Mouse (Mus musculus): ENCODE data around the gene 5730409E04Rik. TPM values are rescaled to one million over a fixed set of nuclear protein-coding genes. Genes with fewer than 3 reads are reported as not detected.

The 5730409E04Rik gene
- polyA plus RNA-seq (2015; fragmentation: Nextera tagmentation; extraction: Ambion mirVana) = 1.8 and 1.9 TPM in 2 replicates

DNA sequence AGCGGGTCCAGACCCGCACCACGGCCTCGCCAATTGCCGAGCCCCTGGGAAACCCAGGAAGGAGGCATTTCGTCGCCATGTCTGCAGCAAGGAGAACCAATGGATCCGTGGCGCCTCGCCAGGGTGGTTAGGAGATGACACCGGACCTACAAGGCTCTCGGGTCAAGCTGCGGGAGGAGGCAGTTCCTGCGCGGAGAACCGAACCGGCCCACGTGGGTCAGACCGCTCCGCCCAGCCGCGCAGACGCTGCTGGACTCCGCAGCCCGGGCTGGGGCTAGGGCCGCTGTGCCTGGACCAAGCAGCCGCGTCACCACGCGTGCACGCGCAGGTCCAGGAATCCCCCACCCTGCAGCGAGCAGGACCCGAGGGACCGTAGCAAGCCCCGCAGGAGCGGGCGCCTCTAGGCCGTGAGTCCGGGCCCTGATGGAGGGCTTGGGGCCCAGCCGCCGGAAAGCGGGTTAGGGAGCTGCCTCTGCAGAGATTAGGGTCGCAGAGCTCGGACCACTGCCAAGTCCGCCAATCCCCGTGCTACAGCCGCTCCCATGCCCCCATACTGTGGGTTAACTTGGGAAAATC, at the start of gene 5730409E04Rik:
Gene 5730409E04Rik (plus strand): TSS at position 213 of the 576 bp plus-strand sequence.
- H3K4me1 ChIP-seq (replicated peaks; ENCODE audit: control insufficient read depth, insufficient read depth, low read length) = 0 out of 2 replicates have a peak, but pooled peaks cover 2% of the 10 kb centered on the region
- H3K4me2 ChIP-seq (ENCODE audit: low read depth, low read length) = peak within 1 kb of the TSS; percentile 94
- H3K4me3 ChIP-seq (ENCODE audit: low read length) = peak within 1 kb of the TSS; percentile 73
- WGBS = 1% methylated on average over 48 of the region's 48 CpGs
- H3K27me3 ChIP-seq (ENCODE audit: control insufficient read depth, insufficient read depth, low read depth, low read length) = no peaks in the 10 kb centered on the region
- no peaks in the 10 kb centered on the region for H3K9me3 ChIP-seq (ENCODE audit: control insufficient read depth, low read length)
- ATAC-seq (ENCODE audit: low read depth) = peak; percentile 92
- peak within 1 kb of the TSS; percentile 91 for H3K9ac ChIP-seq (ENCODE audit: low read length)
- H3K36me3 ChIP-seq (ENCODE audit: control insufficient read depth, insufficient read depth, low read length) = no peaks in the 10 kb centered on the region
- H3K27ac ChIP-seq (ENCODE audit: low read length) = peak within 1 kb of the TSS; percentile 70; the same call in 1 of the 2 replicates

DNA sequence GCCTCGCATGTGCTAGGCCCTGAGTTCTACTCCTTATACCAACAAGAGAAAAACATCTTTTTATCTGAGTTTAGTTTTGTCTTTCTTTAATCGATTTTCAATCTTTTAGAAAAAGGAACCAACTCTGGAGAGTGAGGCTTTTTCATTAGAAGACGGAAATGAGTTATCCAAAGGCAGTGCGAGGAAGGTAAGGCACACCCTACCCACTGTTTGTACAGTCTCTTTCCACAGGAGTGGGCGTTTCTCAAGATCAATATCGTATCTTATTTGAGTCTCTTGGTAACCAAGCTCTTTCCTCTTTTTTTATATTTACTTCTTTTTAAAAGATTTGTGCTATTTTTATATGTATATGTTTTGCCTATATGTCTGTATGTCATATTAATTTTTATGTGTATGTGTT, 45.8 kb upstream of the 5730409E04Rik start:
- H3K27me3 ChIP-seq (ENCODE audit: control insufficient read depth, insufficient read depth, low read depth, low read length) = no peaks in the 10 kb centered on the region
- H3K4me1 ChIP-seq (replicated peaks; ENCODE audit: control insufficient read depth, insufficient read depth, low read length) = no peaks in the 10 kb centered on the region
- H3K36me3 ChIP-seq (ENCODE audit: control insufficient read depth, insufficient read depth, low read length) = peaks cover 31% of the 10 kb centered on the region
- no peak overlapping the region for H3K27ac ChIP-seq (ENCODE audit: low read length)
- no peaks in the 10 kb centered on the region for H3K9me3 ChIP-seq (ENCODE audit: control insufficient read depth, low read length)
- no peak for ATAC-seq (ENCODE audit: low read depth)
- H3K9ac ChIP-seq (ENCODE audit: low read length) = no peak overlapping the region
- no peak overlapping the region for H3K4me3 ChIP-seq (ENCODE audit: low read length)
- WGBS = 90% methylated on average over 6 of the region's 6 CpGs
- no peak overlapping the region for H3K4me2 ChIP-seq (ENCODE audit: low read depth, low read length)

DNA sequence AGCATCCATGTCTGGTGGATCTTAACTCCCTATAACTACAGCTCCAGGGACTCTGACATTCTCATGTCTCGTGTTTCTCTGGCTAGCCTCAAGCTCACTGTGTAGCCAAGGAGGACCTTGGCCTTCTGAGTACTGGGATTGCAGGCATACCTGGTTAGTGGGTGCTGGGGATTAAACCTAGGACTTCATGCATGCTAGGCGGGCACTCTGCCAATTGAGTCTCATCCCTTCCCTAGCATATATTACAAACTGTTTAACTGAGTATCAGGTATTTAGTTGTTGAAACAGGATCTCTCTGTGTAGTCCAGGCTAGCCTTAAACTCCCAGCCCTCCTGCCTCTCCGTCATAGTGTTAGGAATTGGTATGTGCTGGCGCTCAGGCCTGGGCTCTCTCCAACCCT, 42.4 kb upstream of the 5730409E04Rik start:
- WGBS = 90% methylated on average over 4 of the region's 4 CpGs
- H3K4me3 ChIP-seq (ENCODE audit: low read length) = no peak overlapping the region
- no peak for ATAC-seq (ENCODE audit: low read depth)

DNA sequence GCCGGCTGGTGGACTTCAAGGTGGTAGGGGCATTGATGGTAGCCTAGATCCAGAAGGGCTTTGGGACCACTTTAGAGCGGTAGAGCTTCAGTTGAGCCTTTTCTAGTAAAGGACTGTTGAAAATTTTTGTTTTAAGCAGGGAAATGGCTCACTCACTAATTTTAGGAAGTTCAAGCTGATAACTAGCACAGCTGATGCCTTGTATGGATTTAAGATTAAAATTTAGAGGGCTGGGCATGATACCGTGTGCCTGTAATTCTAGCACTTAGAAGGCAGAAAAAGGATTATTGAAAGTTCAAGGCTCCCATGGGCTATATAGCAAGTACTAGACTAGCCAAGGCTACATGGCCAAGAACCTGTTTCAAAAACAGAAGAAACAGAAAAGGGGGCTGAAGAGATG, 39.8 kb upstream of the 5730409E04Rik start:
- Histone ChIP-seq H3K27me3 (ENCODE audit: control insufficient read depth, insufficient read depth, low read depth, low read length) (no peaks in the 10 kb centered on the region), H3K4me2 (ENCODE audit: low read depth, low read length) (no peak overlapping the region), H3K9me3 (ENCODE audit: control insufficient read depth, low read length) (no peaks in the 10 kb centered on the region), H3K27ac (ENCODE audit: low read length) (no peak overlapping the region), H3K36me3 (ENCODE audit: control insufficient read depth, insufficient read depth, low read length) (peaks cover 45% of the 10 kb centered on the region), H3K4me1 (replicated peaks; ENCODE audit: control insufficient read depth, insufficient read depth, low read length) (no peaks in the 10 kb centered on the region), H3K4me3 (ENCODE audit: low read length) (no peak overlapping the region), H3K9ac (ENCODE audit: low read length) (no peak overlapping the region)
- no peak for ATAC-seq (ENCODE audit: low read depth)
- WGBS = 96% methylated on average over 3 of the region's 3 CpGs

More for the DNA sequence above, 42.4 kb upstream of the 5730409E04Rik start:
- H3K4me1 ChIP-seq (replicated peaks; ENCODE audit: control insufficient read depth, insufficient read depth, low read length) = no peaks in the 10 kb centered on the region
- no peak overlapping the region for H3K9ac ChIP-seq (ENCODE audit: low read length)
- no peaks in the 10 kb centered on the region for H3K9me3 ChIP-seq (ENCODE audit: control insufficient read depth, low read length)
- no peak overlapping the region for H3K4me2 ChIP-seq (ENCODE audit: low read depth, low read length)
- H3K27ac ChIP-seq (ENCODE audit: low read length) = no peak overlapping the region
- peaks cover 29% of the 10 kb centered on the region for H3K36me3 ChIP-seq (ENCODE audit: control insufficient read depth, insufficient read depth, low read length)
- no peaks in the 10 kb centered on the region for H3K27me3 ChIP-seq (ENCODE audit: control insufficient read depth, insufficient read depth, low read depth, low read length)

DNA sequence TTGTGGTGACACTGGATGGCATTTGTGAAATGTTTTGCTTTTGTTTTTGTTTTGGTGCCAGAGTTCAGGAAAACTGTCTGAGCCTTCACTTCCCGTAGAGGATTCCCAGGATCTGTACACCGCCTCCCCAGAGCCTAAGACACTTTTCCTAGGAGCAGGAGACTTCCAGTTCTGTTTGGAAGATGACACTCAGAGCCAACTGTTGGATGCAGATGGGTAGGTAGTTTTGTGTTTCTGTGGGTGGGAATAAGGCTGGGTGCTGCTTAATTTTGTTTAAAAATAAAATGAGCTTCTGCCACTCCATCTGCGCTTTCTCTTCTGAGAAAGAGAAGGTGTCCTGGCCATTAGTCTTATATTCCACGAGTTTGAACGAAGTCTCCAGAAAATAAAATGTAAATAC, 33.3 kb upstream of the 5730409E04Rik start:
- H3K36me3 ChIP-seq (ENCODE audit: control insufficient read depth, insufficient read depth, low read length) = peaks cover 62% of the 10 kb centered on the region
- no peaks in the 10 kb centered on the region for H3K9me3 ChIP-seq (ENCODE audit: control insufficient read depth, low read length)
- no peak for ATAC-seq (ENCODE audit: low read depth)
- no peaks in the 10 kb centered on the region for H3K27me3 ChIP-seq (ENCODE audit: control insufficient read depth, insufficient read depth, low read depth, low read length)
- WGBS = 88% methylated on average over 5 of the region's 5 CpGs
- no peak overlapping the region for H3K4me2 ChIP-seq (ENCODE audit: low read depth, low read length)
- no peak overlapping the region for H3K27ac ChIP-seq (ENCODE audit: low read length)
- H3K4me3 ChIP-seq (ENCODE audit: low read length) = no peak overlapping the region
- no peak overlapping the region for H3K9ac ChIP-seq (ENCODE audit: low read length)
- no peaks in the 10 kb centered on the region for H3K4me1 ChIP-seq (replicated peaks; ENCODE audit: control insufficient read depth, insufficient read depth, low read length)

DNA sequence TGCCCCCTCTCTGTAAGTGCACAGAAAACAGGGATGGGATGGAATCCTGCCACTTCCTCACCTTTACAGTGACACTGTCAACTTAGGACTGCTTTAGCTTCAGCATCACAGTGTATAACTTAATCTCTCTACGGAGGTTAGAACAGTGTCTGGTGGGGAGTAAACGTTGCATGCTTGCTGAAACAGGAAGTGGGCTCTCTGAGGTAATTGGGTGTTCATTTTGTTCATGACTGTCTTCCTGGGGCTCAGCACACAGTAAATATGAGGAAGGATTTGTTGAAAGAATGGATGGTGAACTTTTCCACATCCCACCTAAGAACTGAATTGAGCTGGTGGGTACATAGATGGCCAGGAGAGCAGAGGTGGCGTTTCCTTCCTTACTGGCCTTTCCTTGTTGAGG, 31.7 kb upstream of the 5730409E04Rik start:
- 85% methylated on average over 3 of the region's 3 CpGs for WGBS
- no peak overlapping the region for H3K4me2 ChIP-seq (ENCODE audit: low read depth, low read length)
- H3K27ac ChIP-seq (ENCODE audit: low read length) = no peak overlapping the region
- H3K4me1 ChIP-seq (replicated peaks; ENCODE audit: control insufficient read depth, insufficient read depth, low read length) = no peaks in the 10 kb centered on the region
- peaks cover 56% of the 10 kb centered on the region for H3K36me3 ChIP-seq (ENCODE audit: control insufficient read depth, insufficient read depth, low read length)
- H3K4me3 ChIP-seq (ENCODE audit: low read length) = no peak overlapping the region
- no peak overlapping the region for H3K9ac ChIP-seq (ENCODE audit: low read length)
- no peaks in the 10 kb centered on the region for H3K27me3 ChIP-seq (ENCODE audit: control insufficient read depth, insufficient read depth, low read depth, low read length)
- no peak for ATAC-seq (ENCODE audit: low read depth)
- no peaks in the 10 kb centered on the region for H3K9me3 ChIP-seq (ENCODE audit: control insufficient read depth, low read length)

DNA sequence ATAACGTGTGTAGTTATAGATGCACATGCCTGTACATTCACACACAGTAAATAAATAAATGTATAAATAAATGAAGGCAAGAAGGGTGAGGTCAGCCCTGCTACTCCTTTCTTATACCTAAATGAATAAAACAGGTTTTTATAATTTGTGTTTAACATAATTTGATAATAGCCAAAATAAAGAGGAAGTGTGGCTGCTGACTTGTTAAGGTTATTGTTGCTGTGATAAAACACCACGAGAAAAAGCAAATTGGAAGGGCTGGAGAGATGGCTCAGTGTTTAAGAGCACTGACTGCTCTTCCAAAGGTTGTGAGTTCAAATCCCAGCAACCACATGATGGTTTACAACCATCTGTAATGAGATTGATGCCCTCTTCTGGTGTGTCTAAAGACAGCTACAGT, 30.5 kb upstream of the 5730409E04Rik start:
- Histone ChIP-seq H3K4me2 (ENCODE audit: low read depth, low read length) (no peak overlapping the region), H3K4me1 (replicated peaks; ENCODE audit: control insufficient read depth, insufficient read depth, low read length) (no peaks in the 10 kb centered on the region), H3K4me3 (ENCODE audit: low read length) (no peak overlapping the region), H3K36me3 (ENCODE audit: control insufficient read depth, insufficient read depth, low read length) (peaks cover 52% of the 10 kb centered on the region), H3K27me3 (ENCODE audit: control insufficient read depth, insufficient read depth, low read depth, low read length) (no peaks in the 10 kb centered on the region), H3K9me3 (ENCODE audit: control insufficient read depth, low read length) (no peaks in the 10 kb centered on the region), H3K9ac (ENCODE audit: low read length) (no peak overlapping the region), H3K27ac (ENCODE audit: low read length) (no peak overlapping the region)
- WGBS = 74% methylated on average over 2 of the region's 2 CpGs
- ATAC-seq (ENCODE audit: low read depth) = no peak

DNA sequence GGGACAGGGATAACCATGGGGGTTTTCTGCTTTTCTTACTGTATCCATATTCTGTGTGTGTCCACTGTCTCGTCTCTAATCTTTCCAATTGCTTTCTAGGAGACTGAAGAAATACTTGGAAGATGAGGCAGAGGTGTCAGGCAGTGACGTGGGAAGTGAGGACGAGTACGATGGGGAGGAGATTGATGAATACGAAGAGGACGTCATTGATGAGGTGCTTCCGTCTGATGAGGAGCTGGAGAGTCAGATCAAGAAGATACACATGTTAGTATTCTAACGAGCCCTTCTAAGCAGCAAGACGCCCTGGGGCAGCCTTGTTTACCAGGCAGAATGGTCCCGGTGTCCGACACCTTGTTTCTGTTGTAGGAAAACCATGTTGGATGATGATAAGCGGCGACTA, 23.9 kb upstream of the 5730409E04Rik start:
- ATAC-seq (ENCODE audit: low read depth) = no peak
- Histone ChIP-seq H3K27ac (ENCODE audit: low read length) (no peak overlapping the region), H3K36me3 (ENCODE audit: control insufficient read depth, insufficient read depth, low read length) (peaks cover 51% of the 10 kb centered on the region), H3K9ac (ENCODE audit: low read length) (no peak overlapping the region), H3K27me3 (ENCODE audit: control insufficient read depth, insufficient read depth, low read depth, low read length) (no peaks in the 10 kb centered on the region), H3K9me3 (ENCODE audit: control insufficient read depth, low read length) (no peaks in the 10 kb centered on the region; the same call in 1 of the 2 replicates), H3K4me1 (replicated peaks; ENCODE audit: control insufficient read depth, insufficient read depth, low read length) (no peaks in the 10 kb centered on the region), H3K4me3 (ENCODE audit: low read length) (no peak overlapping the region), H3K4me2 (ENCODE audit: low read depth, low read length) (no peak overlapping the region)
- 92% methylated on average over 13 of the region's 13 CpGs for WGBS

DNA sequence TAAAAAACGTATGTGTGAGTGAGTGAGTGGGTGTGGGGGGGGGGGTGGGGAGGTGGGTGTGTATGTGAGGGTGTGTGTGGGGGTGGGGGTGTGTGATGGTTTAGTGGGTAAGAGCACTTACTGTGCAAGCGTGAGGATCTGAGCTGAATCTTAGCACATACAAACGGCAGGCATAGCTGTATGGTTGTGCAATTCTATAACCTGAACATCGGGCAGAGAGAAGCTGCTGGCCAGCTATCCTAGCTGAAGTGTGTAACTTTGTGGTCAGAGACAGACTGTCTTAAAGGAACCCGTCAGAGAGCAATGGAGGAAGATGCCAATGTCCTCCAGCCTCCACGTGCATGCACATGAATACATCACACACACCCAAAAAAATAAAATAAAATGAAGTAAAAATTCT, 17.6 kb upstream of the 5730409E04Rik start:
- no peak overlapping the region for H3K9ac ChIP-seq (ENCODE audit: low read length)
- H3K4me3 ChIP-seq (ENCODE audit: low read length) = no peak overlapping the region
- peaks cover 38% of the 10 kb centered on the region for H3K36me3 ChIP-seq (ENCODE audit: control insufficient read depth, insufficient read depth, low read length)
- no peak for ATAC-seq (ENCODE audit: low read depth)
- H3K27me3 ChIP-seq (ENCODE audit: control insufficient read depth, insufficient read depth, low read depth, low read length) = no peaks in the 10 kb centered on the region
- 80% methylated on average over 6 of the region's 6 CpGs for WGBS
- H3K4me1 ChIP-seq (replicated peaks; ENCODE audit: control insufficient read depth, insufficient read depth, low read length) = no peaks in the 10 kb centered on the region
- no peak overlapping the region for H3K4me2 ChIP-seq (ENCODE audit: low read depth, low read length)
- no peak overlapping the region for H3K27ac ChIP-seq (ENCODE audit: low read length)
- H3K9me3 ChIP-seq (ENCODE audit: control insufficient read depth, low read length) = no peaks in the 10 kb centered on the region

Measured in lung, embryonic 16.5 days (tissue).